Mouse (Mus musculus): ENCODE results near the gene Gprc5b. TPM values are rescaled to one million over a fixed set of nuclear protein-coding genes. Genes with fewer than 3 reads are reported as not detected.

Gprc5b gene
- total RNA-seq, 2 experiments from 2014 or later = 0.04 TPM; not detected in 1

Other genes starting within 250 kb of the Gprc5b start
- 0.48 TPM in 1 of 2 replicates, not detected in the other for gene Iqck, start 139.5 kb downstream of the Gprc5b start, total RNA-seq (2015)
- 0.40 TPM in 1 of 2 replicates, not detected in the other for gene Iqck, start 139.5 kb downstream of the Gprc5b start, total RNA-seq (2017)
- 12.1 and 13.2 TPM in 2 replicates for gene Knop1, start 139.0 kb downstream of the Gprc5b start, total RNA-seq (2015)
- gene Knop1, start 139.0 kb downstream of the Gprc5b start, total RNA-seq (2017) = 20.2 and 40.0 TPM in 2 replicates
- not detected in 2 replicates for gene Gpr139, start 189.4 kb upstream of the Gprc5b start, total RNA-seq (2015)
- gene Gpr139, start 189.4 kb upstream of the Gprc5b start, total RNA-seq (2017) = not detected in 2 replicates

All from megakaryocyte, adult 5-6 weeks (primary cell).